Mouse (Mus musculus): ENCODE measurements around the gene Sult4a1.
A peak's percentile ranks its signal among the peaks of the same experiment; 100 is the strongest.

The Sult4a1 gene

DNA sequence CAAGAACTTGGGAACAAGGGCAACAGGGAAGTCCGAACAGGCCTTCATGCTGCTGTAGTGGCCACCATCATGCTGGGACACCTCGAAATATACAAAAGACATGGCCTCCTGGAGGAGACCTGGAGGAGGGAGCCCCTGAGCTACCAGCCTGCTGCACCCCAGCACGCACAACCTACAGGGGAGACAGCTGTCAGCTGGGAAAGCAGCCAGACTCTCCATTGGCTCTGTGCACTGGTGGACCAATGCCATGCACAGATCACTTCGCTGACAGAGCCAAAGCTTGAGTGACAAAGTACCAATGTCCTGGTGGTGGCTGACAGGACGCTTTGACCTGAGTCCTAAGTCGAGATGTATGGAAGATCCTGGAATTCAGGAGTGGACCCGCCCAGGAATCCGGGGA lies 9.5 kb downstream of the Sult4a1 start:
- peak; percentile 77 to 78 for DNase-seq

- no peak for DNase-seq
Observed at GRCm38 (mm10) chr15:84094921-84095320, 10.6 kb downstream of the Sult4a1 start.

- no peak for DNase-seq
Observed at GRCm38 (mm10) chr15:84086775-84087174, 18.8 kb downstream of the Sult4a1 start.

DNA sequence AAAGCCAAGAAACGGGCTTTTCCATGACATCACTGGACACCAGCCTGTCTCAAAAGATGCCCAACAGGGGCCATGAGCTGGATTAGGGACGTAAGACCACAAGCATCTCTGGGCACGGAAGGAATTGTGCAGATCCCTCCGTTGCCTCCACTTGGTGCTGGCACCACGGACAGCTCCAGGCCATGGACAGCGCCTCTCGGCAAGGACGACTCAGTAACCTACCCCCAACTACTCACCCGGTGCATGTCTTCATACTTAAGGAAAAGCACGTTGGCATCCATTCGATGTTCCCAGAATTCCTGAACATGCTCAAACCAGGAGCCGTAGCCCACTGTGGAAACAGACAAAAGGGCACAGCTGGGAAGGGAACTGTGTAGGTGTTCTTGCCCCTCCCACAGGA lies 19.2 kb downstream of the Sult4a1 start:
- DNase-seq, result no peak

DNA sequence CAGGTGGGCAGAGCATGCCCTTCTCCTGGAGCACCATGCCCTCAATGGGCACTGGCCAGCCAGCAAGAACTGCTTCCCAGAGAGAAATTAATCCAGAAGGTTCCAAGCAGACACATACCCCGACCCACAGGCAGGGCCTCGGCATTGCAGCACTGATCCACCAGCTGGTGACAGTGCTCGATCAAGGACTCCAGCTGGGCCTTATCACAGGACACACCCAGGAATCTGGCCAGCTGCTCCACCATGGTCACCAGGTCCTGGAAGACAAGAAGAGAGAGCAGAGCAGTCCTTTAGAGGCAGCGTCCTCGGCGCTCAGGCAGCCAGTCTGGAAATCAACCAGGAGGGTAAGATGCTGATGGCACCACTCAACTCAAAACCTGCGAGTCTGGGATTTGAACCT lies 25.5 kb downstream of the Sult4a1 start:
- DNase-seq, result no peak

GRCm38 (mm10) chr15:84079519-84079918 lies 26.0 kb downstream of the Sult4a1 start:
- no peak for DNase-seq

- no peak for DNase-seq
Observed at GRCm38 (mm10) chr15:84078667-84079066, 26.9 kb downstream of the Sult4a1 start.

DNA sequence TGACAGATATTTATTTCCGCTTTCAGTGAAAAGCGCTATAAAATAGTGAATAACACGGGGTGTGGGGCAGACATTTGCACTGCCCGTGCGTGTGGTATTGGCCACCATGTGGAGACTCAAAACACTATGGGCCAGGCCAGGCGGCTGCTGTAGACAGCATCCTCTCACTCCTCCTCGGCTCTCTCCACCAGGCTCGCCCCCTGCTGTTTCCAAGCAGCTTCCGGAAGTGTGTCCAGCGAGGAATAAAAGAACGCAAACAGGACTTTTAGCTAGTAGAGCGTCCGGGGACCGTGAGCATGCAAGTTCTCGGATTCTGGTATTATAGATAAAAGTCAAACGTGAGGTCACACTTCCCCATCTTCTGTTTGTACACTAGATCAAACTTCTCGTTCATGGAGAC lies 28.4 kb downstream of the Sult4a1 start:
- no peak for DNase-seq

- DNase-seq, result peak; percentile 51 to 57
Observed at GRCm38 (mm10) chr15:84074705-84075185, 30.8 kb downstream of the Sult4a1 start.

DNA sequence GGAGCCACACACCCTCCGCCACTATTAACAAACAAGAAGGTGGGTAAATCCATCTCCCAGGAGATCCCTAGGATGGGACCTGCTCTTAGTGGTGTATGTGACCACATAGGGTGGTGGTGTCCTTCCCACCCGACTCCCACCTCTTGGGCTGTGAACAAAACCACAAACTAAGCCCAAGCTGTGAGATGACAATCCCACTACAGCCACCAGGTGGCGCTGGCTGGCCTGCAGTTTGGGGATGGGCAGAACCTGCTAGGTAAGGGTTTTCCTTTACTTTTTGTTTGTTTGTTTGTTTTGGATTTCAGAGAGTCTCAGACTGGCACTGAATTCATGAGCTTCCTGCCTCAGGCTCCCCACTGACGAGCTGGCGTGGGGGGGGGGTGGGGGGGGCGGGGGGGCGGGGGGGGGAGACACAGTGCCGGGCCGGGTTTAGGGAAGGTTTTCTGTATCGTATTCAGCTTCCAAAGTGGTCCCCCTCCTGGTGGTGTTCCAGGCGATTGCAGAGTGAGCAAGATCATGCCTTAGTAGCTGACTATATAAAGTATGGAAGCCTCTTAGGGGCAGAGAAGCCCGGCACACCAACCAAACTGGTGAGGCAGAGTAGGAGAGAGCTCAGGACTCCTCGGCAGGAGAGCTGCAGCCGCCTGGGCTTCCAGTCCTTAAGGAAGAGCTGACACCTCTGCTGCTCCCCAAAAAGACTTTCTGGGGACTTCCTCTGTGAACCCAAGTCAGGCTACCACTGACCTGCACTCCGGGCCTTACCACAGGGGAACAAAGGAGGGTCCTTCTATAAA lies 31.4 kb downstream of the Sult4a1 start:
- peak; percentile 74 to 86 for DNase-seq

- DNase-seq, result no peak
Observed at GRCm38 (mm10) chr15:84073058-84073457, 32.5 kb downstream of the Sult4a1 start.

- DNase-seq, result peak; percentile 67 to 76
Observed at GRCm38 (mm10) chr15:84072226-84072625, 33.3 kb downstream of the Sult4a1 start.

GRCm38 (mm10) chr15:84070116-84070676 lies 35.4 kb downstream of the Sult4a1 start:
- no peak for DNase-seq

DNA sequence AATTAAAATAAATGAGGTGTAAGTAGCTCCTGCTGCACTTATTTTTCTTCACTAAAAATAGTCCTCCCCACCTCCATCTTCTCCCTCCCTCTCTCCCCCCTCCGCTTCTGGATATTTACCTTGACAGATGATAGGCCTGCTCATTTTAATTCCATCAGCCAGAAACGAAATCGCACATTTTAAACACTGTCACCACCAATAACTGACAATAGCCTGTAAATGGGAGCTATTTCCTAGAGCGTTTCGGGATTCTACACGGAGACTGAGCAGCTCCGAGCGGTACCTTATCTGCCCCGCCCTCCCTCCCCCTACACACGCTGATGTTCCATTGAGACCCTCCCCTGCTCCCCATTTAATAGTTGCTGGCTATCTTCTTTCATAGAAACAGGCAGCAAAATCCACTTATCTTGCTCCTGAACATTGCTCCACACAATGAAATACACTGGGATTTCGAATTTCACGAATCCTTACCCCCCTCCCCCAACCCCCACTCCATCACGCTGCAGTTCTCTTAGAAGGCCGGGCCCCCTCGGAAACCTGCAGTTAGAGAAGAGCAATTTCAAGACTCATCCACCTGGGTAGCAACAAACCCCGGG lies 36.0 kb downstream of the Sult4a1 start:
- DNase-seq, result no peak

GRCm38 (mm10) chr15:84065701-84066100 lies 39.9 kb downstream of the Sult4a1 start:
- DNase-seq, result no peak

DNA sequence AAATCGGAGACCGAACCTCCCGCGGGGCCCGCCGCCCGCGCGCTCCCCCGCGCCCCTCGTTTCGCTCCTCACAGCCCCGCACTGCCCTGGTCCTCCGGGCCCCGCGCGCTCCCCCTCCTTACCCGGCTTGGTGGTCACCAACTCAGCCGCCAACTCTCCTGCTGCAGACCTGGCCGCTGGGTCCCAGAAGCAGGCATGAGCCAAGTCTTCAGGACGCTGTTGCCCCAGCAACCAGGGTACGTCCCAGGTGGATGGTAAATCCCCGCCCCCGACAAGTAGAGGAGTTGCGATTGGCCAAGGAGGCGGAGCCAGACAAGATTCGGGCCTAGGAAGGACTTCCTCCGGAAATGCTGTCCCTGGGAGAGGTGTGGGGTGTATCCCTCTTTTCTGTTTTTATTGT lies 40.4 kb downstream of the Sult4a1 start, which contains the start of gene Efcab6:
Gene Efcab6 (minus strand): TSS at position 240 of the 400 bp plus-strand sequence.
- no peak for DNase-seq

DNA sequence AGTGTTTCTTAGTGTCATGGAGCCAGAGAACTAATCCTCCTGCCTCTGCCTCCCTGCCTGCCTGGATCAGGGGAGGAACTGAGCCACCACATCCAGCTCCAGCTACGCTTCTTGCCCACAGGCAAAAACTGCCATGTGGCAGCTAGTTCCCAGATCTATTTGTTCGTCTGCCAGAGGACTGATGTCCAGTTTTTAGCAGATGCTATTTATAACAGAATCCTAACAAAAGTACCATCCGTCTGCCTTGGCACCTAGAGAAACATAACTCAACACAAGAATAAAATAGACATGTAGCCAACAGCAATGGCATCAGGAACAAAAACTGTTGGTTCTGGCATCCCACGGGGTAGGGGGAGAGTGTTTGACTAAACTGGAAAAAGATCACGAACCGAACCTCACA lies 46.7 kb downstream of the Sult4a1 start:
- no peak for DNase-seq

DNA sequence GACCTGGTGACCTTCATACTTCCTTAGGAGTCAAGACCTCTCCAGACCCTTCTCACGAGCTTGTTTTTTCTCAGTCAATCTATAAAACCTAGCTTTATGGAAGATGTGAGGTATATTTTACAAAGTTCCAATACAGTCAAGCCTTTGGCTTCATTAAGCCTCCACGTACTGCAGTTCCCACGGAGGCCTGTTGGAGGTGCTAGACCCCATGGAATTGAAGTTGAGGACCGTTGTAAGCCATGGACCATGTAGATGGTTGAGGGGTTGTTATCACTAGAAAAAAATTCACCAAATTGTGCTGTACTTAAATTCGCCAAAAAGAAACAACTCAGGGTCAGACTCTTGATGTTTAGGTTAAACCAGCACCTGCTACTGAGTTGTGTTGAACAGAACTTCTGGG lies 49.5 kb downstream of the Sult4a1 start:
- no peak for DNase-seq

- DNase-seq, result peak; percentile 79 to 85
Observed at GRCm38 (mm10) chr15:84053859-84054258, 51.7 kb downstream of the Sult4a1 start.

GRCm38 (mm10) chr15:84053240-84053639 lies 52.3 kb downstream of the Sult4a1 start:
- DNase-seq, result no peak

DNA sequence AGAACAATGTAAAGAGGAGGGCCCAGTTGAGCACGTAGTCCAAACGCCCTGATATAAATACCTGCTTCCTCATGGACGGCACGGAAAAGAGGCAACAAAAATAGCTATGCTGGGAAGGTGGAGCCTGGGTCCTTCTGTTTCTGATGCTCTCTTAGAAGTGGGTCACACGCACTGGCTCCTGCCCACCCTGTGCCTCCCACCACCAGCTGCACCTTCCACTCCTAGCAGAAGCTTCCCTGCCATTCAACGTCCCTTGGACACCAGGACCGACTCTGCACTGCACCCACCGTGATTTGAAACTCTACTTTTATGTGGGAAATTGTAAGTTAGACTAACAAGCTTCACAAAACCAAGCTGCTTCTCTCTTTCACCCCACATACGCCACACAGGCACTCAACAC lies 53.2 kb downstream of the Sult4a1 start:
- no peak for DNase-seq

GRCm38 (mm10) chr15:84049570-84049969 lies 56.0 kb downstream of the Sult4a1 start:
- DNase-seq, result no peak

DNA sequence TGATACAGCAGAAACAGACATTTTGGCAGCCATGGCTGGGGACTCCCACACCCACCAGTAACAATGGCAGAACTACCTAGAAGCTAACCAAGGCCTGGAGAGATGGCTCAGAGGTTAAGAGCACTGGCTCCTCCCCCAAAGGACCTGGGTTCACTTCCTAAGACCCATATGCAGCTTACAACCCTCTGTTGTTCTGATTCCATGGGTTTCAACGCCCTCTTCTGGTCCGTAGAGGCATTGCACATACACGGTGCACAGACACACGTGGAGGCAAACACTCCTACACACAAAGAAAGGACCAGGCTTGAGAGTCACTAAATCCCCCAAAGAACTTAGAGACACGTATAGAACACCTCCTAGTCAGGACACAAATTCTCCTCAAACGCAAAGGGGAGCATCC lies 60.0 kb downstream of the Sult4a1 start:
- no peak for DNase-seq

- peak; percentile 94 to 96 for DNase-seq
Observed at GRCm38 (mm10) chr15:84037067-84037466, 68.5 kb downstream of the Sult4a1 start.
